Mouse (Mus musculus) small intestine, adult 2 months (tissue): ENCODE data around the gene Shisa9.

Source experiments
- CTCF ChIP-seq: fragments of 200-500 bp; IDR thresholded peaks from 2 replicates; pipeline ENCODE4 v1.5.1; 2012; ENCODE audit warnings: low read depth, mild to moderate bottlenecking, control low read depth, inconsistent platforms, low read length, moderate library complexity, mixed read lengths; ENCODE audit not compliant: insufficient replicate concordance, insufficient read length; ENCODE audit errors: extremely low read depth
- POLR2A ChIP-seq: fragments of 200-500 bp; IDR thresholded peaks from 2 replicates; pipeline ENCODE4 v1.6.1; 2012; ENCODE audit warnings: low read depth, mild to moderate bottlenecking, control low read depth, inconsistent platforms, low read length, moderate library complexity

DNA sequence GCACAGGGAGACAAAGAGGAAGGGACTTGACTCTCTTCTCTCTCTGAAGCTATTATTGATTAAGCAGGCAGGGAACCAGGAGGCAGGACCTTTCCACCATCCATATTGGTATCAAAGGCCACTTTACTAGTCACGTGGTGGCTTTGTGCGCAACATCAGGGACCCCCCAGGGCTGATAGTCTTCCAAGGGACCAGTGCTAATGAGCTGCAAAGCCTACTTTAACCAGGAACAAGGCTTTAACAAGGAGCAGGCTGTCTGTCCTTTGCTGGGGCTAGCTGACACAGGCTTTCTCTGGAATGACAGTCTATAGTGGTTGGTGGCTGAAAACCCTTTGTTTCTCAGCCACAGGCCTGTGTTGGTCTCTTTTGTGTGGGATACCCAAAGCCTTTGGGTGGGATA lies 92.8 kb downstream of the Shisa9 start:
- no peak for TF ChIP-seq CTCF
- no peak for TF ChIP-seq POLR2A
